Mouse (Mus musculus): ENCODE measurements around the gene Mt1. TPM values are rescaled to one million over a fixed set of nuclear protein-coding genes. Genes with fewer than 3 reads are reported as not detected.
A peak's percentile ranks its signal among the peaks of the same experiment; 100 is the strongest.

Mt1 gene
- polyA plus RNA-seq, 1 experiment from 2014 or later, result 2,663 TPM

GRCm38 (mm10) chr8:94192926-94193325, 14.0 kb downstream of the Mt1 start:
- WGBS (ENCODE audit: insufficient replicate concordance), result 75% methylated on average over 1 of the region's 1 CpGs
- Histone ChIP-seq H3K4me2 (ENCODE audit: low read depth, low read length) (no peak overlapping the region), H3K27ac (ENCODE audit: low read depth) (no peak overlapping the region), H3K27me3 (ENCODE audit: insufficient read depth, low read length) (no peaks in the 10 kb centered on the region), H3K9me3 (ENCODE audit: low read length) (no peaks in the 10 kb centered on the region), H3K9ac (replicated peaks) (no peak overlapping the region), H3K4me3 (ENCODE audit: low read depth, low read length) (no peak overlapping the region), H3K36me3 (replicated peaks; ENCODE audit: insufficient read depth, low read length) (no peaks in the 10 kb centered on the region), H3K4me1 (ENCODE audit: insufficient read depth) (peaks cover 14% of the 10 kb centered on the region)
- DNase-seq (no peak), ATAC-seq (no peak)
- TF ChIP-seq CTCF (IDR thresholded peaks at IDR 0.05; ENCODE audit: low read depth), result no peak
- TF ChIP-seq EP300 (IDR thresholded peaks at IDR 0.05; ENCODE audit: low read depth), result no peak

- Histone ChIP-seq H3K4me3 (ENCODE audit: low read depth, low read length) (no peak overlapping the region), H3K27me3 (ENCODE audit: insufficient read depth, low read length) (no peaks in the 10 kb centered on the region), H3K36me3 (replicated peaks; ENCODE audit: insufficient read depth, low read length) (no peaks in the 10 kb centered on the region), H3K27ac (ENCODE audit: low read depth) (no peak overlapping the region), H3K4me2 (ENCODE audit: low read depth, low read length) (no peak overlapping the region), H3K9ac (replicated peaks) (no peak overlapping the region), H3K4me1 (ENCODE audit: insufficient read depth) (peaks cover 14% of the 10 kb centered on the region), H3K9me3 (ENCODE audit: low read length) (no peaks in the 10 kb centered on the region)
- TF ChIP-seq CTCF (IDR thresholded peaks at IDR 0.05; ENCODE audit: low read depth) (no peak), EP300 (IDR thresholded peaks at IDR 0.05; ENCODE audit: low read depth) (no peak)
- no peak for ATAC-seq
- no peak for DNase-seq
- WGBS (ENCODE audit: insufficient replicate concordance), result 82% methylated on average over 7 of the region's 7 CpGs
These were observed 15.8 kb downstream of the Mt1 start for GRCm38 (mm10) chr8:94194591-94195223.

- Histone ChIP-seq H3K27ac (ENCODE audit: low read depth) (no peak overlapping the region), H3K9ac (replicated peaks) (no peak overlapping the region), H3K4me2 (ENCODE audit: low read depth, low read length) (no peak overlapping the region), H3K9me3 (ENCODE audit: low read length) (no peaks in the 10 kb centered on the region), H3K4me1 (ENCODE audit: insufficient read depth) (no peaks in the 10 kb centered on the region), H3K27me3 (ENCODE audit: insufficient read depth, low read length) (no peaks in the 10 kb centered on the region), H3K36me3 (replicated peaks; ENCODE audit: insufficient read depth, low read length) (no peaks in the 10 kb centered on the region), H3K4me3 (ENCODE audit: low read depth, low read length) (no peak overlapping the region)
- peak; percentile 45; the same call in 1 of the 2 replicates for ATAC-seq
- DNase-seq, result peak; percentile 74
- TF ChIP-seq CTCF (IDR thresholded peaks at IDR 0.05; ENCODE audit: low read depth) (peak; percentile 92), EP300 (IDR thresholded peaks at IDR 0.05; ENCODE audit: low read depth) (no peak)
- 45% methylated on average over 10 of the region's 10 CpGs for WGBS (ENCODE audit: insufficient replicate concordance)
These were observed 20.5 kb downstream of the Mt1 start for GRCm38 (mm10) chr8:94199202-94199869.

GRCm38 (mm10) chr8:94204043-94204442, 25.2 kb downstream of the Mt1 start:
- no peaks in the 10 kb centered on the region for H3K4me1 ChIP-seq (ENCODE audit: insufficient read depth)
- ATAC-seq (no peak), DNase-seq (no peak)
- no peak overlapping the region for H3K4me2 ChIP-seq (ENCODE audit: low read depth, low read length)
- TF ChIP-seq EP300 (IDR thresholded peaks at IDR 0.05; ENCODE audit: low read depth) (no peak), CTCF (IDR thresholded peaks at IDR 0.05; ENCODE audit: low read depth) (no peak)
- WGBS (ENCODE audit: insufficient replicate concordance), result 62% methylated on average over 3 of the region's 3 CpGs
- no peaks in the 10 kb centered on the region for H3K9me3 ChIP-seq (ENCODE audit: low read length)
- H3K36me3 ChIP-seq (replicated peaks; ENCODE audit: insufficient read depth, low read length), result no peaks in the 10 kb centered on the region
- H3K9ac ChIP-seq (replicated peaks), result no peak overlapping the region
- no peak overlapping the region for H3K27ac ChIP-seq (ENCODE audit: low read depth)
- H3K4me3 ChIP-seq (ENCODE audit: low read depth, low read length), result no peak overlapping the region
- H3K27me3 ChIP-seq (ENCODE audit: insufficient read depth, low read length), result no peaks in the 10 kb centered on the region

GRCm38 (mm10) chr8:94205736-94206135, 26.9 kb downstream of the Mt1 start:
- WGBS (ENCODE audit: insufficient replicate concordance), result 20% methylated on average over 5 of the region's 5 CpGs

GRCm38 (mm10) chr8:94206256-94206655, 27.4 kb downstream of the Mt1 start:
- TF ChIP-seq CTCF (IDR thresholded peaks at IDR 0.05; ENCODE audit: low read depth), result no peak
- WGBS (ENCODE audit: insufficient replicate concordance), result 76% methylated on average over 8 of the region's 8 CpGs
- H3K4me3 ChIP-seq (ENCODE audit: low read depth, low read length), result no peak overlapping the region
- ATAC-seq, result no peak
- no peak overlapping the region for H3K4me2 ChIP-seq (ENCODE audit: low read depth, low read length)
- no peak overlapping the region for H3K27ac ChIP-seq (ENCODE audit: low read depth)
- no peak overlapping the region for H3K9ac ChIP-seq (replicated peaks)
- H3K36me3 ChIP-seq (replicated peaks; ENCODE audit: insufficient read depth, low read length), result no peaks in the 10 kb centered on the region
- no peak for DNase-seq
- H3K27me3 ChIP-seq (ENCODE audit: insufficient read depth, low read length), result no peaks in the 10 kb centered on the region
- no peaks in the 10 kb centered on the region for H3K4me1 ChIP-seq (ENCODE audit: insufficient read depth)
- H3K9me3 ChIP-seq (ENCODE audit: low read length), result no peaks in the 10 kb centered on the region

More at GRCm38 (mm10) chr8:94205736-94206135, 26.9 kb downstream of the Mt1 start:
- Histone ChIP-seq H3K4me2 (ENCODE audit: low read depth, low read length) (no peak overlapping the region), H3K4me3 (ENCODE audit: low read depth, low read length) (no peak overlapping the region), H3K27me3 (ENCODE audit: insufficient read depth, low read length) (no peaks in the 10 kb centered on the region), H3K4me1 (ENCODE audit: insufficient read depth) (no peaks in the 10 kb centered on the region), H3K9ac (replicated peaks) (no peak overlapping the region), H3K9me3 (ENCODE audit: low read length) (no peaks in the 10 kb centered on the region), H3K27ac (ENCODE audit: low read depth) (no peak overlapping the region), H3K36me3 (replicated peaks; ENCODE audit: insufficient read depth, low read length) (no peaks in the 10 kb centered on the region)
- ATAC-seq (peak; percentile 91), DNase-seq (peak; percentile 86)
- no peak for TF ChIP-seq EP300 (IDR thresholded peaks at IDR 0.05; ENCODE audit: low read depth)
- peak; percentile 96 for TF ChIP-seq CTCF (IDR thresholded peaks at IDR 0.05; ENCODE audit: low read depth)

Measured in liver, postnatal 0 days (tissue).